Mouse (Mus musculus) CH12.LX (cell line): ENCODE measurements around the gene Rilp.

Source experiments
- BHLHE40 ChIP-seq: IDR thresholded peaks from 2 replicates; pipeline ENCODE4 v1.6.1; 2011; ENCODE audit warnings: mild to moderate bottlenecking, low read depth, low read length, improper control_type of control experiment
- CTCF ChIP-seq, 2 experiments: IDR thresholded peaks in 1 of 2; conservative IDR thresholded peaks in 1 of 2; 2 replicates each; pipeline ENCODE4 v1.5.1; 2011 to 2012; ENCODE audit warnings: low read depth in 2 of 2, low read length in 2 of 2, improper control_type of control experiment in 1 of 2, inconsistent platforms in 1 of 2, mild to moderate bottlenecking in 1 of 2, moderate library complexity in 1 of 2
- ETS1 ChIP-seq: conservative IDR thresholded peaks from 2 replicates; pipeline ENCODE4 v1.6.1; 2012; ENCODE audit warnings: low read depth, mild to moderate bottlenecking, inconsistent platforms, low read length, improper control_type of control experiment, moderate library complexity
- POLR2A ChIP-seq: IDR thresholded peaks from 2 replicates; pipeline ENCODE4 v1.6.1; 2011; ENCODE audit warnings: low read depth, mild to moderate bottlenecking, improper control_type of control experiment, low read length
- USF1 ChIP-seq: IDR thresholded peaks from 2 replicates; pipeline ENCODE4 v1.6.1; 2014; ENCODE audit warnings: low read depth, mild to moderate bottlenecking, inconsistent platforms, low read length, improper control_type of control experiment
- ZC3H11A ChIP-seq: IDR thresholded peaks from 2 replicates; pipeline ENCODE4 v1.6.1; 2012; ENCODE audit warnings: low read depth, mild to moderate bottlenecking, inconsistent platforms, low read length, improper control_type of control experiment
- ZMIZ1 ChIP-seq: IDR thresholded peaks from 2 replicates; pipeline ENCODE4 v1.6.1; 2012; ENCODE audit warnings: low read depth, mild to moderate bottlenecking, inconsistent platforms, low read length, improper control_type of control experiment

DNA sequence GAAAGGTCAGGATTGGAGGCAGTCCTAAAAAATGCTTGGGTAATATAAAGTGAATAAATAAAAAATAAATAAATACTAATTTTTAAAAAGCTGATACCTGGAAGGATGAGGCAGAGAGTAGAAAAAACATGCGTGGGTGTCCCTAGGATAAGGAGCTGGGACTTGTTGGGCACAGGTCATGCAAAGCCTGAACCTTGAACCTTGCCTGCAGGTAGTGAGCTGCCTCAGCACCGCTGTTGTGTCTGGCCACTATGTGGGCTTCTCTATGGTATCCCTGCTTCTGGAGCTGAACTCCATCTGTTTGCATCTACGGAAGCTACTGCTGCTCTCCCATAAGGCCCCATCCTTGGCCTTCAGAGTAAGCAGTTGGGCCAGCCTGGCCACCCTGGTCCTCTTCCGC lies 40.6 kb upstream of the Rilp start:
- TF ChIP-seq CTCF (conservative IDR thresholded peaks at IDR 0.05 in 1 of 2, IDR thresholded peaks at IDR 0.05 in 1 of 2; ENCODE audit: low read depth in 2 of 2, low read length in 2 of 2) (no peak), ZC3H11A (no peak), ETS1 (no peak), USF1 (no peak), BHLHE40 (no peak), POLR2A (no peak), ZMIZ1 (no peak)
